Mouse (Mus musculus) stomach, embryonic 15.5 days (tissue): Measurements from ENCODE around the gene Disp2. TPM values are rescaled to one million over a fixed set of nuclear protein-coding genes. Genes with fewer than 3 reads are reported as not detected.

ENCODE experiments used
- ATAC-seq: fragments of 200-750 bp; cut with Nextera tagmentation; 2 replicates; pipeline ENCODE4 v1.8.0; 2017; ENCODE audit warnings: low read depth, moderate number of reproducible peaks, moderate TSS enrichment; ENCODE audit not compliant: insufficient read depth, low FRiP score
- H3K27ac ChIP-seq: fragments of 300-500 bp; sonication (generic); 2 replicates; pipeline ENCODE4 v1.5.1; 2015; ENCODE audit warnings: mild to moderate bottlenecking, inconsistent platforms
- H3K27me3 ChIP-seq: fragments of 300-500 bp; sonication (generic); replicated peaks from 2 replicates; pipeline ENCODE4 v1.6.1; 2015; ENCODE audit warnings: inconsistent platforms
- H3K36me3 ChIP-seq: fragments of 300-500 bp; sonication (generic); 2 replicates; pipeline ENCODE4 v1.6.1; 2015; ENCODE audit warnings: inconsistent platforms
- H3K4me1 ChIP-seq: fragments of 300-500 bp; sonication (generic); 2 replicates; pipeline ENCODE4 v1.6.1; 2015; ENCODE audit warnings: inconsistent platforms
- H3K4me2 ChIP-seq: fragments of 300-500 bp; sonication (generic); 2 replicates; pipeline ENCODE4 v1.6.1; 2015; ENCODE audit warnings: mild to moderate bottlenecking, inconsistent platforms
- H3K4me3 ChIP-seq: fragments of 300-500 bp; sonication (generic); replicated peaks from 2 replicates; pipeline ENCODE4 v1.5.1; 2015; ENCODE audit warnings: inconsistent platforms
- H3K9ac ChIP-seq: fragments of 300-500 bp; sonication (generic); 2 replicates; pipeline ENCODE4 v1.6.1; 2015; ENCODE audit warnings: inconsistent platforms
- H3K9me3 ChIP-seq: fragments of 300-500 bp; sonication (generic); 2 replicates; pipeline ENCODE4 v1.6.1; 2016; ENCODE audit warnings: inconsistent platforms
- WGBS: fragments of 180-500 bp; shearing (Covaris S2); methylation state at CpG from one replicate; pipeline ENCODE4 v1.1.7; 2015; 5-methylcytosine and 5-hydroxymethylcytosine counted together
- polyA plus RNA-seq: library from polyadenylated mRNA; unstranded; fragments of >200 nt; fragmentation: Nextera tagmentation; extraction: Ambion mirVana; gene quantifications from 2 replicates; pipeline ENCODE4 v1.2.1, GENCODE M21; 2015

Gene Disp2
- polyA plus RNA-seq, 1 experiment from 2014 or later = 2.8 TPM

DNA sequence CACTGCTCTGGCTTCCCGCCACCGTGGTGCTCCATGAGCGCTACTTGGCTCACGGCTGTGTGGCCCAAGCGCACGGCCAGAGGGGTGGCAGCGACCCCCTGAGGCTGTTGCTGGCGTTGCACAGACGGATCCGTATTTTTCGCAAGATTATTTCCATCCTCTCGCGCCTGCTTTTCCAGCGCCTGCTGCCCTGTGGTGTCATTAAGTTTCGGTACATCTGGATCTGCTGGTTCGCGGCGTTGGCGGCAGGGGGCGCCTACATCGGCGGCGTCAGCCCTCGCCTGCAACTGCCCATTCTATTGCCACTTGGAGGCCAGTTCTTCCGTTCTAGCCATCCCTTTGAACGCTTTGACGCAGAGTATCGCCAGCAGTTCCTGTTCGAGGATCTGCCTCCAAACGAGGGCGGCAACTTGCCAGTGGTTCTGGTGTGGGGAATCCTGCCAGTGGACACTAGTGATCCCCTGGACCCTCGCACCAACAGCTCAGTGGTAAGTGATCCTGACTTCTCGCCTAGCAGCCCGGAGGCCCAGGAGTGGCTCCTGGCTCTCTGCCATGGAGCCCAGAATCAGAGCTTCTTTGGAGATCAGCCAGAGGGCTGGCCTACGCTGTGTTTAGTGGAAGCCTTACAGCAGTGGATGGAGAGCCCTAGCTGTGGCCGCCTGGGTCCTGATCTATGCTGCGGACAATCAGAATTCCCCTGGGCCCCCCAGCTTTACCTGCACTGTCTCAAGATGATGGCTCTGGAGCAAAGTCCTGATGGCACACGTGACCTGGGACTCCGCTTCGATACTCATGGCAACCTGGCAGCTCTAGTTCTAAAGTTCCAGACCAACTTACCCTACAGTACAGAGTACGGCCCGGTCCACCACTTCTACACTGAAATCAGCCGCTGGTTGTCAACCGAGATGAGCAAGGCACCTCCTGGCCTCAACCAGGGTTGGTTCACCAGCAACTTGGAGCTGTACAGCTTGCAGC, 11.3 kb downstream of the Disp2 start:
- Histone ChIP-seq H3K27ac (no peak overlapping the region), H3K36me3 (no peaks in the 10 kb centered on the region), H3K4me2 (peak overlapping the region; percentile 47), H3K9me3 (no peaks in the 10 kb centered on the region), H3K9ac (no peak overlapping the region), H3K27me3 (no peaks in the 10 kb centered on the region), H3K4me3 (peak overlapping the region; percentile 8; the same call in 1 of the 2 replicates), H3K4me1 (peaks cover 6% of the 10 kb centered on the region; the same call in 1 of the 2 replicates)
- WGBS = 21% methylated on average over 44 of the region's 44 CpGs
- ATAC-seq = peak; percentile 53; the same call in 1 of the 2 replicates

GRCm38 (mm10) chr2:118791591-118792258, 12.2 kb downstream of the Disp2 start:
- H3K36me3 ChIP-seq = no peaks in the 10 kb centered on the region
- H3K9ac ChIP-seq = no peak overlapping the region
- WGBS = 91% methylated on average over 26 of the region's 26 CpGs
- H3K4me1 ChIP-seq = peaks cover 6% of the 10 kb centered on the region; the same call in 1 of the 2 replicates
- H3K9me3 ChIP-seq = no peaks in the 10 kb centered on the region
- no peaks in the 10 kb centered on the region for H3K27me3 ChIP-seq
- H3K27ac ChIP-seq = no peak overlapping the region
- H3K4me3 ChIP-seq = no peak overlapping the region
- H3K4me2 ChIP-seq = no peak overlapping the region
- peak; percentile 31; the same call in 1 of the 2 replicates for ATAC-seq

DNA sequence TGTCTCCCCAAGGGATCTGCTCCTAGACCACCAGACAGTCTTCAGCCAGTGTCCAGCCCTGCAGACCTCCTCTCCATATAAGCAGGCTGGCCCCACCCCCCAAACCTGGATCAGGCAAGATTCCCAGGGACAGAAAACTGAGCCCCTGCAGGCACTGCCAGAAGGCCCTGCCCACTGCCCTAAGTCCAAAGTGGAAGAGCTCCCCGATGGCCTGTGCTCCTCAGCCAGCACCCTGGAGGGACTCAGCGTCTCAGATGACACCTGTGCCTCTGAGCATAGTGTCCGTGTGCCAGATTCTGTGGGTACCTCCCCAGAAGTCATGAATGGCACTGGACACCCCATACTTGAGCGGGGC, 12.7 kb downstream of the Disp2 start:
- no peaks in the 10 kb centered on the region for H3K9me3 ChIP-seq
- 85% methylated on average over 4 of the region's 4 CpGs for WGBS
- H3K27ac ChIP-seq = no peak overlapping the region
- H3K4me2 ChIP-seq = no peak overlapping the region
- H3K4me1 ChIP-seq = peaks cover 6% of the 10 kb centered on the region; the same call in 1 of the 2 replicates
- H3K4me3 ChIP-seq = no peak overlapping the region
- H3K9ac ChIP-seq = no peak overlapping the region
- H3K36me3 ChIP-seq = no peaks in the 10 kb centered on the region
- H3K27me3 ChIP-seq = no peaks in the 10 kb centered on the region; the same call in 1 of the 2 replicates
- no peak for ATAC-seq

DNA sequence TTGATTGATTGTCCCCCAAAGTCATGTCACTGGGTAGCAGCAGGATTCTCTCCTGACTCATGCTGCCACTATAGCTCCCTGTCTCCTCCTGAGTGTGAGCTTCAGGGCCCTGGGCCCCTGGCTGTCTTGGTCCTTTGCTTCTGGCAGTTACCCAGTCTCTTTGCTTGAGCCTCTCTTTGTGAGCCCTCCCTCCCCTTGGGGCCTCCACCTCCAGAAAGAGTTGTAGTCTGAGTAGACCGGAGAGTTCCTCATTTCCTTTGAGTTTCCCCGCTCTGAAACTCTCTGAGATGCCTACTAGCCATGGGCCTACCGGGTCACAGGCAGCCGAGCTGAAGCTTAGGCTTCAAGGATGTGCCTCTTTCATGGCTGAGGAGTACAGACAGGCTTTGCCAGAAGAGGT, 14.1 kb downstream of the Disp2 start:
- ATAC-seq = no peak
- no peaks in the 10 kb centered on the region for H3K9me3 ChIP-seq
- no peak overlapping the region for H3K9ac ChIP-seq
- no peaks in the 10 kb centered on the region for H3K36me3 ChIP-seq
- no peak overlapping the region for H3K4me3 ChIP-seq
- peaks cover 6% of the 10 kb centered on the region; the same call in 1 of the 2 replicates for H3K4me1 ChIP-seq
- no peaks in the 10 kb centered on the region; the same call in 1 of the 2 replicates for H3K27me3 ChIP-seq
- H3K27ac ChIP-seq = no peak overlapping the region
- 78% methylated on average over 4 of the region's 4 CpGs for WGBS
- H3K4me2 ChIP-seq = no peak overlapping the region

GRCm38 (mm10) chr2:118802542-118803118, 23.1 kb downstream of the Disp2 start:
- H3K27me3 ChIP-seq = no peaks in the 10 kb centered on the region
- no peak overlapping the region for H3K4me3 ChIP-seq
- no peak overlapping the region for H3K4me2 ChIP-seq
- ATAC-seq = peak; percentile 80; the same call in 1 of the 2 replicates
- H3K4me1 ChIP-seq = no peaks in the 10 kb centered on the region
- no peaks in the 10 kb centered on the region for H3K36me3 ChIP-seq
- H3K9me3 ChIP-seq = no peaks in the 10 kb centered on the region
- no peak overlapping the region for H3K9ac ChIP-seq
- no peak overlapping the region for H3K27ac ChIP-seq
- WGBS = 66% methylated on average over 4 of the region's 4 CpGs

GRCm38 (mm10) chr2:118804474-118804873, 25.0 kb downstream of the Disp2 start:
- no peak for ATAC-seq
- 72% methylated on average over 2 of the region's 2 CpGs for WGBS

GRCm38 (mm10) chr2:118805137-118805536, 25.6 kb downstream of the Disp2 start:
- Histone ChIP-seq H3K4me1 (no peaks in the 10 kb centered on the region), H3K9me3 (no peaks in the 10 kb centered on the region), H3K4me2 (no peak overlapping the region), H3K9ac (no peak overlapping the region), H3K27ac (no peak overlapping the region), H3K27me3 (no peaks in the 10 kb centered on the region), H3K4me3 (no peak overlapping the region), H3K36me3 (no peaks in the 10 kb centered on the region)
- ATAC-seq = no peak
- 32% methylated on average over 3 of the region's 3 CpGs for WGBS

More at GRCm38 (mm10) chr2:118804474-118804873, 25.0 kb downstream of the Disp2 start:
- Histone ChIP-seq H3K4me1 (no peaks in the 10 kb centered on the region), H3K4me3 (no peak overlapping the region), H3K27ac (no peak overlapping the region), H3K9ac (no peak overlapping the region), H3K4me2 (no peak overlapping the region), H3K9me3 (no peaks in the 10 kb centered on the region), H3K27me3 (no peaks in the 10 kb centered on the region), H3K36me3 (no peaks in the 10 kb centered on the region)

GRCm38 (mm10) chr2:118805756-118806155, 26.2 kb downstream of the Disp2 start:
- no peak overlapping the region for H3K4me3 ChIP-seq

GRCm38 (mm10) chr2:118806860-118807259, 27.3 kb downstream of the Disp2 start:
- no peak overlapping the region for H3K9ac ChIP-seq

More at GRCm38 (mm10) chr2:118805756-118806155, 26.2 kb downstream of the Disp2 start:
- WGBS = 26% methylated on average over 3 of the region's 3 CpGs
- Histone ChIP-seq H3K4me2 (no peak overlapping the region), H3K4me1 (no peaks in the 10 kb centered on the region), H3K27me3 (no peaks in the 10 kb centered on the region), H3K36me3 (no peaks in the 10 kb centered on the region), H3K9ac (no peak overlapping the region), H3K9me3 (no peaks in the 10 kb centered on the region), H3K27ac (no peak overlapping the region)
- no peak for ATAC-seq

GRCm38 (mm10) chr2:118810861-118811260, 31.3 kb downstream of the Disp2 start:
- H3K4me1 ChIP-seq = peaks cover 10% of the 10 kb centered on the region; the same call in 1 of the 2 replicates
- WGBS = 31% methylated on average over 2 of the region's 2 CpGs
- H3K4me3 ChIP-seq = no peak overlapping the region
- no peaks in the 10 kb centered on the region for H3K27me3 ChIP-seq
- H3K27ac ChIP-seq = no peak overlapping the region
- H3K4me2 ChIP-seq = no peak overlapping the region
- H3K36me3 ChIP-seq = no peaks in the 10 kb centered on the region
- ATAC-seq = no peak
- no peaks in the 10 kb centered on the region for H3K9me3 ChIP-seq
- H3K9ac ChIP-seq = no peak overlapping the region

More at GRCm38 (mm10) chr2:118806860-118807259, 27.3 kb downstream of the Disp2 start:
- ATAC-seq = no peak
- Histone ChIP-seq H3K4me1 (no peaks in the 10 kb centered on the region), H3K4me2 (no peak overlapping the region), H3K9me3 (no peaks in the 10 kb centered on the region), H3K36me3 (no peaks in the 10 kb centered on the region), H3K27ac (no peak overlapping the region), H3K4me3 (no peak overlapping the region), H3K27me3 (no peaks in the 10 kb centered on the region)
- WGBS = 65% methylated on average over 4 of the region's 4 CpGs

DNA sequence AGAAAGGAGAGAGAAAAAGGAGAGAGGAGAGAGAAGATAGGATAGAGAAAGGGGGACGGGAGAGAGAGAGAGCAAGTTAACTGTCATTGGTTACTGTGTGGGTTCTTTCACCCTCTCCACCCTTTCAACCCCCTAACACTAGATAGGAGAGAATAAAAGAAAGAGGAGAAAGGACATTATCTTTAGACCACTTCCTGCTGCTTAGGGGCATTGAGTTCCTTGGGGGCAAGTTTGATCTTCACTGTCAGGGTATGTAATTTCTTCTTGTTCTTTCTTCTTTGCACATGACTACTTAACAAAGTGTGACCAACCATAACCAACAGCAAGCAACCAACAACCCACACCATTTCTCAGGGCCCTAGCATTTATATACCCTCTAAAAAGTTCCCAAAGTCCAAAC, 33.2 kb downstream of the Disp2 start:
- no peaks in the 10 kb centered on the region for H3K9me3 ChIP-seq
- no peak overlapping the region for H3K4me3 ChIP-seq
- no peak for ATAC-seq
- H3K36me3 ChIP-seq = 0 out of 2 replicates have a peak, but pooled peaks cover 2% of the 10 kb centered on the region
- no peak overlapping the region for H3K27ac ChIP-seq
- no peak overlapping the region for H3K4me2 ChIP-seq
- peaks cover 10% of the 10 kb centered on the region; the same call in 1 of the 2 replicates for H3K4me1 ChIP-seq
- no peak overlapping the region for H3K9ac ChIP-seq
- WGBS = 50% methylated on average over 1 of the region's 1 CpGs
- H3K27me3 ChIP-seq = no peaks in the 10 kb centered on the region
